Mouse (Mus musculus): Measurements from ENCODE around the gene Unc5b. TPM values are rescaled to one million over a fixed set of nuclear protein-coding genes. Genes with fewer than 3 reads are reported as not detected.

Unc5b gene
- polyA plus RNA-seq, 1 experiment from 2014 or later, result 2.6 TPM

DNA sequence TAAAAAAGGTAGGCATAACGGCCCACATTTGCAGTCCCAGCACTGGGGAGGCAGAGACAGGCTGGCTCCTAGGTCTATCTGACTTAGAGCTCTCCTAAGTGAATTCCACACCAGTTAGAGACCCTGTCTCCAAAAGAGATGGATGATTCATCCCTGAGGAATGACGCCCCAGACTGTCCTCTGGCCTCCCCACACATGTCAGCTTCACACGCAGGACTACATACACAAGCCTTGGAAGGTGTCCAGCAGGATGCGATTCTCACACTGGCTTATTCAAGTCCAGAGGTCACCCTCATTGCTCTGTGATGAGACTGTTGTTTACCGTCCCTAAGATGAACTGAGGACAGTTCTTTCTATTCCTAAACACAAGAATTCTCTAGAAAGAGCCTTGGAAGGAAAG lies 12.2 kb downstream of the Unc5b start:
- no peak for ATAC-seq (ENCODE audit: low read depth)
- no peak overlapping the region for H3K9ac ChIP-seq
- H3K27me3 ChIP-seq, result peaks cover 17% of the 10 kb centered on the region
- WGBS, result 65% methylated on average over 5 of the region's 5 CpGs
- no peak overlapping the region for H3K4me2 ChIP-seq
- H3K36me3 ChIP-seq, result no peaks in the 10 kb centered on the region
- H3K9me3 ChIP-seq, result no peaks in the 10 kb centered on the region
- H3K27ac ChIP-seq (replicated peaks), result no peak overlapping the region
- H3K4me3 ChIP-seq, result no peak overlapping the region
- peaks cover 53% of the 10 kb centered on the region for H3K4me1 ChIP-seq (replicated peaks)

DNA sequence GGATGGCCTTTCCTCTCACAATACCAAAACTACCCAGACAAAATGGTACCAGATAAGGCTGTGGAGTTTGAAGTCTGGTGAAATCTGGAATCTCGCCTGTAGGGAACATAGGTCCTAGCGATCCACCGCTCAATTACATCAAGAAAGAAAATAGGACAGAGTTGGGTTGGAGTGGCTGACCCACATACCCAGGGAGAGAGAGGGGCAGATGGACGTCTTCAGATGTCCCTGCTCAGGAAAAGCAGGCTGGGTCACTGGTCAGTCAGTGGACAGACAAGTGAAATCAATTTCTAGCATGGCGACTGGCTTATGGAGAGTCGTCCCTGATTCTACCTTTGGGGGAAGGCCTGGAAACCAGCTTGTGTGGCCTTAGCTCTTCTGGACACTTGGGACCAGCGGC lies 12.7 kb downstream of the Unc5b start:
- ATAC-seq (ENCODE audit: low read depth), result no peak
- no peak overlapping the region for H3K4me3 ChIP-seq
- no peak overlapping the region for H3K4me2 ChIP-seq
- H3K36me3 ChIP-seq, result no peaks in the 10 kb centered on the region
- 90% methylated on average over 7 of the region's 7 CpGs for WGBS
- H3K9ac ChIP-seq, result no peak overlapping the region
- peaks cover 53% of the 10 kb centered on the region for H3K4me1 ChIP-seq (replicated peaks)
- no peak overlapping the region for H3K27ac ChIP-seq (replicated peaks)
- H3K27me3 ChIP-seq, result peaks cover 14% of the 10 kb centered on the region
- H3K9me3 ChIP-seq, result no peaks in the 10 kb centered on the region

DNA sequence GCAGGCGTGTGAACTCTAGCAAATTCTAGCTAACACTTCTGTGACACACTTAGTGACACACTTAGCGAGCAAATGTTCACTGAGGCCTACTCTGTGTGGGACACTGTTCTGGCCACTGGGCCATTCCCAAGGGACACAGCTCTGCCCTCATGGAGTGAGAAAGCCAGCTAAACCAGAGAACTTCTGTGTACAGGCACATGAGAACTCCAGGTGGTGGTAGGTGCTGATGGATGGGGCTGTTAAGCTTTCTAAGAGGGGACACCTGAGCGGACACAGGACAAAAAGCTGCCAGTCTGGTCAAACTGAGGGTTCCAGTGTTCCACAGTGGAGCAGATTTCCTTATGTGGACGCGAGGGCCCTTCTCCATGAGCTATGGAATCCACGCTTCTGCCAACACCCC lies 13.5 kb downstream of the Unc5b start:
- 96% methylated on average over 6 of the region's 6 CpGs for WGBS
- peaks cover 56% of the 10 kb centered on the region for H3K4me1 ChIP-seq (replicated peaks)

DNA sequence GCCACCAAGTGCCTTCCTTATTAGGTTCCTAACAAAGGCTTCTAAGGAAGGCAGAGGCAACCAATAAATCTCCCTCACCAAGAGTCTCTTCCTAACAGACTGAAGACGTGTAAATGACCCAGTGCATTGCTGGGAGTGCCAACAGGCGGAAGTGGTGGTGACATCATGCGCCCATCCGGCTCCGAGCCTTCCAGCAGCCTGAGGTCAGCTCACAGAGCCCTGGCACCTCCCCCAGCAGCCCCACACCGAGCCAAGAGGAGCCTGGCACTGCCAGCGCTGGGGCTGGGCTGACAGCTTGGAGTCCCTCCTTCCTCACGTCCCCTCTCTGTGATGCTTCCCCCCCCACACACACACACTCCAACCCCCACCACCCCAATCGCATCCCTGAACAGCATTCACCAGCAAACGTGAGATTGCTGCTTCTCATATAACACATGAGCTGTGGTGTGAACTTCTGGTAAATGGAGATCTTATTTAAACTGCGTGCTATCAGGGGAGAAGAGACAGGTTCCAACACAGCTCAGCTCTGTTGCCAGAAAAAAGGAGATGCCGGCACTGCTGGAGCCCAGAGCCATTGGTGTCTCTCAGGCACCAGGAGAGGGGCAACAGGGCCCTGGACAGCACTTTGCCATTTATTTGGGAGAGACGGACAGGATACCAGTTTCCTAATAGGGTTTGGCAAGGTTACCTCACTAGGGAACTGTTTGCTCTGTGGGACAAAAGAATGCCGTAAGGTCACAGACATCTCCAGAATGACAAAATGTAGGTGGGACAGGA lies 14.3 kb downstream of the Unc5b start:
- H3K27ac ChIP-seq (replicated peaks), result peak overlapping the region; percentile 33; the same call in 1 of the 2 replicates
- 31% methylated on average over 14 of the region's 14 CpGs for WGBS
- ATAC-seq (ENCODE audit: low read depth), result peak; percentile 50; the same call in 1 of the 2 replicates
- peak overlapping the region; percentile 31; the same call in 1 of the 2 replicates for H3K4me2 ChIP-seq
- H3K9ac ChIP-seq, result no peak overlapping the region
- H3K27me3 ChIP-seq, result peaks cover 16% of the 10 kb centered on the region
- no peak overlapping the region for H3K4me3 ChIP-seq
- no peaks in the 10 kb centered on the region for H3K36me3 ChIP-seq
- no peaks in the 10 kb centered on the region for H3K9me3 ChIP-seq
- peaks cover 58% of the 10 kb centered on the region for H3K4me1 ChIP-seq (replicated peaks)

More for the DNA sequence above, 13.5 kb downstream of the Unc5b start:
- H3K36me3 ChIP-seq, result no peaks in the 10 kb centered on the region
- no peak overlapping the region for H3K9ac ChIP-seq
- H3K9me3 ChIP-seq, result no peaks in the 10 kb centered on the region
- no peak overlapping the region for H3K27ac ChIP-seq (replicated peaks)
- ATAC-seq (ENCODE audit: low read depth), result no peak
- H3K4me2 ChIP-seq, result no peak overlapping the region
- peaks cover 13% of the 10 kb centered on the region for H3K27me3 ChIP-seq
- no peak overlapping the region for H3K4me3 ChIP-seq

DNA sequence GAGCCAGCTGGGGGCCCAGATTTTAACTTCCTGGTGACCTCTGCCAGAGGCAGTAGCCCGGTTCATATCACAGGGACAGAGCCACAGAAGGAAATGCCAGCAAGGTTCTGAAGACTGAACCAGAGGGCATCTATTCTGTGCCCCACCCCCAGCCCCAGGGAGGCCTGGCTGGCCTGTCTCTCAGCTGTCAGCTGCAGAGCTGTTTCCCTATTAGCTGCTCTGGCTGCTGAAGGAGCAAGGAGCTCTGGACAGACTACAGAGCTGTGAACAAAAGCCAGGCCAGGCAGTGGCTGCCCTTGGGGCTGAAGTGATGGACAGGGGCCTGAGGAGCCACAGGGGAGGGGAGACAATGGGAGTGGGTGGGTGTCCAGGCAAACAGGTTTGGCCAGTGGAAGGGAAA lies 15.5 kb downstream of the Unc5b start:
- WGBS, result 17% methylated on average over 1 of the region's 1 CpGs
- H3K4me2 ChIP-seq, result no peak overlapping the region
- H3K9ac ChIP-seq, result no peak overlapping the region
- no peaks in the 10 kb centered on the region for H3K36me3 ChIP-seq
- H3K9me3 ChIP-seq, result no peaks in the 10 kb centered on the region
- peaks cover 28% of the 10 kb centered on the region for H3K27me3 ChIP-seq
- H3K4me3 ChIP-seq, result no peak overlapping the region
- no peak for ATAC-seq (ENCODE audit: low read depth)
- H3K27ac ChIP-seq (replicated peaks), result peak overlapping the region; percentile 19; the same call in 1 of the 2 replicates
- H3K4me1 ChIP-seq (replicated peaks), result peaks cover 64% of the 10 kb centered on the region

DNA sequence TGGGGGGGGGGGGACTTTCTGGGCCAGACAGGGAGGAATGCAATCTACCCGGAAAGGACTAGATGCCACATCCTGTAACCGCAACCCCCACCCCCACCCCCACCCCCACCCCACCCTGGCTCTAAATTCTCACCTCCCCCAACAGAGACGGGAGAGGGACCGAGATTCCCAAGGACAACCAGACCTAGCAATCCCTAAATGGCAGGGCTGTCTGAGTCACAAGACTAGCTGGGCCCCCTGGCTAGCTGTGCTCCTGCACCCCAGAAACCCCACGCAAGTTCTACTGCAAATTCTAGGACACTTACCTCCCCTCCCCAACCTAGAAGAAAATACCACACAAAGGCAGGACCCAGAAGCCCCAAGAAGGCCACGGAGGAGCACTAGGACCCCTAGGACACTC lies 16.3 kb downstream of the Unc5b start:
- H3K9ac ChIP-seq, result peak overlapping the region; percentile 38; the same call in 1 of the 2 replicates
- 26% methylated on average over 6 of the region's 6 CpGs for WGBS
- H3K4me3 ChIP-seq, result no peak overlapping the region

DNA sequence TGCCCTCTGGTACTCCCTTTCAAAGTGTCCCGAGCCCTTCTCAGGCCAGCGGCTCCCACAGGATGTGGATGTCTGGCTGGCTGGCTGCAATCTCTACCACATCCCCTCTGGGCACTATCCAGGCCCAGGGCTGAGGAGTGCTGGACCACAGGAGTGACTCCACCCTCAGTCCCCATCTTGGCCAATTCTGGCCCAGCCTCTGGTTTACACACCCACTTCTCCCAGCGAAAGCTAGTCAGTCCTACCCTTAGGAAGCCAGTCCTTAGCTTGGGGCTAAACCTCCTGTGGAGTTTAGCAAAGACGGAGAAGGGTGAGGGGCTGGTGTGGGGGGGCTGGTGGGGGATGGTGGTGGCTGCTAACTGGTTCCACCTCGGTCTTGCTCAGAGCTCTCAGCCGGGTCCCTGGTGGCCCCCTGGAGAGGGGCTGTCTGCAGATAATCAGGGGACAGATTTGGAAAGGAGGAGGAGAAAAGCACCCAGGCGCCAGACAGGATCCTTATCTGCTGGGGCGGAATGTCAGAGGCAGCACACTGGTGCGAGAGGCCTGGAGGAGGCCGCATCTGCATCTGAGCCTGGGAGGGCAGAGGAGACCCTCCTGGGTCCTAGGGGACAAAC lies 16.8 kb downstream of the Unc5b start:
- H3K27ac ChIP-seq (replicated peaks), result peak overlapping the region; percentile 38

More for the DNA sequence above, 16.3 kb downstream of the Unc5b start:
- no peaks in the 10 kb centered on the region for H3K36me3 ChIP-seq
- no peaks in the 10 kb centered on the region for H3K9me3 ChIP-seq
- no peak overlapping the region for H3K27ac ChIP-seq (replicated peaks)
- no peak for ATAC-seq (ENCODE audit: low read depth)
- H3K27me3 ChIP-seq, result peaks cover 33% of the 10 kb centered on the region
- peaks cover 64% of the 10 kb centered on the region for H3K4me1 ChIP-seq (replicated peaks)
- no peak overlapping the region for H3K4me2 ChIP-seq

DNA sequence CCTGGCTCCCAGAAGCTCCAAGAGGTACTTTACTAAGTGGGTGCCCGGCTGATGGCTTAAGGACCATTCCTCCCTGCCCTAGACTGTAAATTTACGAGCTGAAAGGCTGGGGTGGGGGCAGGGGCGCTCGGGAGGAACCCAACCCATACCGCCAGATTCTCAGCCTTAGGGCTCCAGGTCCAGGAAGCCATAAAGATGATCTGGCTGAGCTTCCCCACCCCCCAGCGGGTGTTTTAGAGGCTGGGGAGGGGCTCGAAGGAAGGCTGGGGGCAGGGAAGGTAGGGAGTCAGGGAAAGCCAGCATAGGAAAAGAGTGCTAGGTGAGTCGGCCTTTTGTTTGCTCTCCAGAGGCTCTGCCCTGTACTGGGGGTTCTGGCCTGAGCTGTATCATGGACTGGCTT lies 17.8 kb downstream of the Unc5b start:
- Histone ChIP-seq H3K9ac (no peak overlapping the region), H3K36me3 (no peaks in the 10 kb centered on the region), H3K4me2 (no peak overlapping the region), H3K9me3 (no peaks in the 10 kb centered on the region), H3K4me3 (no peak overlapping the region), H3K27ac (replicated peaks) (0 out of 2 replicates have a peak overlapping the region, but pooled peaks have one; percentile 38), H3K27me3 (peaks cover 37% of the 10 kb centered on the region), H3K4me1 (replicated peaks) (peaks cover 64% of the 10 kb centered on the region)
- no peak for ATAC-seq (ENCODE audit: low read depth)
- WGBS, result 6% methylated on average over 8 of the region's 8 CpGs

More for the DNA sequence above, 16.8 kb downstream of the Unc5b start:
- Histone ChIP-seq H3K4me1 (replicated peaks) (peaks cover 64% of the 10 kb centered on the region), H3K4me2 (no peak overlapping the region), H3K36me3 (no peaks in the 10 kb centered on the region), H3K9ac (peak overlapping the region; percentile 38; the same call in 1 of the 2 replicates), H3K9me3 (no peaks in the 10 kb centered on the region), H3K27me3 (peaks cover 36% of the 10 kb centered on the region), H3K4me3 (no peak overlapping the region)
- no peak for ATAC-seq (ENCODE audit: low read depth)
- 11% methylated on average over 10 of the region's 10 CpGs for WGBS

DNA sequence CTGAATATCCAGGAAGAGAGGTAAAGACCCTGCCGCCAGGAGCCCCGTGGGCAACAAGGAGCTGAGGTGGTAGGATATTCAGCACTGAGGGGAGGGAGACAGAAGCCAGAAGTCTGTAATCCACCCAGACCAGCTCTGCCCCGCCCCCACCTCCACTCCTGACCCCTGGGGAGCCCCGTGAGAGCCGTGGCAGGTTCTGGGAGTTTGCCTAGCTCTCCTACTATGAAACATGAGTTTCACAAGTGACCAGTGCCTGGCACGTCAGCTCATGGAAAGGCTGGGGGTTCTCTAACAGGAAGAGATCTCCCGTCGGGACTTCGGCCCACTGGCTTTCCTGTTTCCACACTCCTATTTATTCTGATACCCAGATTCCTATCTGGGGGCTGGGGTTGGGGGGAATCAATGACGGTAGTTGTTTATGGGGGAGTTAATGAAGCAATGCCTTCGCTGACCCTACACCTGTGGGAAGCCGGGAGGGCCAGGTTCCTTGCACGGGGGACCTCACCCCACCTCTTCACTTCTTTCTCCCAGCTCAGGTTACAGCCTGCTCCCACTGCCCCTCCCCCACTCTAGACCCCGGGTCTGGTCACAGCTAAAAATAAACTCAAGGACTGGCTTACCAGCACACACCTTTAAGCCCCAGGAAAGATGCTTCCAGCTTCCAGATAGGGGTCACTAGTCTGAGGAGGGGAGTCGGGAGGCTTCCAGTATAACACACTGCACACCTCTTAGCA lies 19.4 kb downstream of the Unc5b start:
- Histone ChIP-seq H3K27me3 (peaks cover 37% of the 10 kb centered on the region), H3K36me3 (no peaks in the 10 kb centered on the region), H3K4me3 (no peak overlapping the region), H3K4me2 (no peak overlapping the region), H3K27ac (replicated peaks) (no peak overlapping the region), H3K9me3 (no peaks in the 10 kb centered on the region), H3K4me1 (replicated peaks) (peaks cover 68% of the 10 kb centered on the region), H3K9ac (0 out of 2 replicates have a peak overlapping the region, but pooled peaks have one; percentile 12)
- ATAC-seq (ENCODE audit: low read depth), result no peak
- 12% methylated on average over 15 of the region's 15 CpGs for WGBS

DNA sequence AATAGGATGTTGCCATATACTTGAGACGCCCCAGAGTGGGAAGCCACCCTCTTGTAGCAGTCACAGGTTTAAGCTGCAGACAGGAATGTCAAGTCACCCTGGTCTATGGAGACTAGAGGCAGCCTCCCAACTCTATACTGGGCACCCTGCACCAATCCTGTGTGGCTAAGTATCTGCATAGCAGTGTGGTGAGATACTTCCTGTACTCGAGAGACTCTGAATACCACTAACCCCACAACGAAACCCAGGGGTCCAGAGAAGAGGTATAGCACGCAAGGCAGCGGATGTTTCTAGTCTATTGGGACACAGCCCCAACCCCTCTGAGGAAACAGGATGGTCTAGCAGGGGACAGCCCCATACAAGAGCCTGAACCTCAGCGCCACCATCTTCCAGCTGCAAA lies 22.9 kb downstream of the Unc5b start:
- peaks cover 37% of the 10 kb centered on the region for H3K27me3 ChIP-seq
- peak overlapping the region; percentile 29; the same call in 1 of the 2 replicates for H3K27ac ChIP-seq (replicated peaks)
- WGBS, result 83% methylated on average over 6 of the region's 6 CpGs
- H3K9me3 ChIP-seq, result no peaks in the 10 kb centered on the region
- H3K4me2 ChIP-seq, result no peak overlapping the region
- no peaks in the 10 kb centered on the region for H3K36me3 ChIP-seq
- no peak for ATAC-seq (ENCODE audit: low read depth)
- H3K4me1 ChIP-seq (replicated peaks), result peaks cover 63% of the 10 kb centered on the region
- no peak overlapping the region for H3K9ac ChIP-seq
- H3K4me3 ChIP-seq, result no peak overlapping the region

DNA sequence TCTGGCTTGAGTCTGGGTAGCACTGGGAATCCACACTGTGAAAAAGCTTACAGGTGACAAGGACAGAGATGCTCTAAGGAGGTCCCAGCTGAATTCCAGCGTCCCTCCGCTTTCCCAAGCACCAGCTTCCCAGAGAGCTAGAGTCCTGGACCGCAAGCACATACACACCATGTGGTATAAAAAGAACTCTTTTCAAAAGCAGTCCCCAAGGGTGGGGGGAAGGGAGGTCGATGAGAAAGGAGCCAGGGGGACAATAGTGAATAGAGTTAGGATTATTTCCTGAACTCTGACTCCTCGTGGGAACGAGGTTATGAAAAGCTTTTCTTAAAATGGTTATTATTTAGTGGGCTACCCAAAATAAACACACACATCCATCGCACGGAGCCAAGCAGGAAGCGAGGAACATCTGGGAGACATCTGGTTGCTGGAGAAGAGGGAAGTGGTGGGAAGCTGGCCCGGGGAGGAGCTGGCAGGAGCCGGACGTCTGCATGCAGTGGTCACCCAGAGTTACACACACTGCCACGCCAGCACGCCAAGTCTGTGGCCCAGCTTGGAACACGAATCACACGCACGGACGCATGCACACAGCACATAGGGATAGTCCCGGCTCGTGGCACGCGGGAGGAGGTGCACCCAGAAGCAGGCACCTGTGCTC lies 23.7 kb downstream of the Unc5b start:
- Histone ChIP-seq H3K27me3 (peaks cover 32% of the 10 kb centered on the region), H3K4me2 (no peak overlapping the region), H3K4me1 (replicated peaks) (peaks cover 57% of the 10 kb centered on the region), H3K9me3 (no peaks in the 10 kb centered on the region), H3K4me3 (no peak overlapping the region), H3K36me3 (no peaks in the 10 kb centered on the region), H3K9ac (peak overlapping the region; percentile 0; the same call in 1 of the 2 replicates), H3K27ac (replicated peaks) (peak overlapping the region; percentile 52)
- 56% methylated on average over 22 of the region's 22 CpGs for WGBS
- no peak for ATAC-seq (ENCODE audit: low read depth)

Data from neural tube, embryonic 13.5 days (tissue).